Mouse (Mus musculus) thymus, adult 2 months (tissue): ENCODE results near the gene Gfi1.

Experiments used
- CTCF ChIP-seq: fragments of 200-500 bp; IDR thresholded peaks from 2 replicates; pipeline ENCODE4 v1.5.1; 2012; ENCODE audit warnings: mild to moderate bottlenecking, control low read depth, low read length, moderate library complexity, borderline replicate concordance; ENCODE audit not compliant: control insufficient read depth, poor library complexity, insufficient read depth; ENCODE audit errors: extremely low read depth
- POLR2A ChIP-seq: fragments of 200-500 bp; IDR thresholded peaks from 2 replicates; pipeline ENCODE4 v1.6.1; 2012; ENCODE audit warnings: mild to moderate bottlenecking, low read length, control low read depth, moderate library complexity; ENCODE audit not compliant: control insufficient read depth, poor library complexity, insufficient read depth; ENCODE audit errors: extremely low read depth

GRCm38 (mm10) chr5:107698888-107699287 is 26.9 kb downstream of the Gfi1 start:
- no peak for TF ChIP-seq CTCF
- no peak for TF ChIP-seq POLR2A
